Mouse (Mus musculus): ENCODE data around the gene Rcl1. TPM values are rescaled to one million over a fixed set of nuclear protein-coding genes. Genes with fewer than 3 reads are reported as not detected.

Rcl1 gene
- polyA plus RNA-seq, 2 experiments: 31.4 to 52.1 TPM

GRCm38 (mm10) chr19:29105816-29106215 lies 4.6 kb downstream of the Rcl1 start:
- Histone ChIP-seq H3K4me3 (ENCODE audit: insufficient read depth in 1 of 2, low read depth in 2 of 2, low read length in 2 of 2) (no peak overlapping the region), H3K27ac (no peak overlapping the region), H3K9me3 (ENCODE audit: control insufficient read depth, low read length) (no peaks in the 10 kb centered on the region), H3K4me2 (ENCODE audit: low read depth) (no peak overlapping the region), H3K9ac (replicated peaks) (no peak overlapping the region), H3K36me3 (replicated peaks; ENCODE audit: control insufficient read depth, insufficient read depth, low read depth) (no peaks in the 10 kb centered on the region; the same call in 1 of the 2 replicates), H3K27me3 (ENCODE audit: control insufficient read depth, insufficient read depth, low read length) (no peaks in the 10 kb centered on the region), H3K4me1 (replicated peaks; ENCODE audit: control insufficient read depth in 2 of 2, insufficient read depth in 2 of 2, low read length in 1 of 2) (peaks cover 0 to 10% of the 10 kb centered on the region in 2 experiments; a peak in 3 of 4 replicates)
- 82% methylated on average over 4 of the region's 4 CpGs for WGBS (ENCODE audit: insufficient replicate concordance)
- TF ChIP-seq CTCF (IDR thresholded peaks at IDR 0.05; ENCODE audit: low read depth): no peak
- no peak for TF ChIP-seq EP300 (IDR thresholded peaks at IDR 0.05; ENCODE audit: low read depth)
- ATAC-seq (ENCODE audit: insufficient read depth): no peak
- no peak for DNase-seq (ENCODE audit: low read depth in 3 of 3, low spot score in 3 of 3)

GRCm38 (mm10) chr19:29106261-29106660 lies 5.1 kb downstream of the Rcl1 start:
- no peaks in the 10 kb centered on the region for H3K27me3 ChIP-seq (ENCODE audit: control insufficient read depth, insufficient read depth, low read length)
- H3K4me2 ChIP-seq (ENCODE audit: low read depth): no peak overlapping the region
- peaks cover 0 to 10% of the 10 kb centered on the region in 2 experiments; a peak in 3 of 4 replicates for H3K4me1 ChIP-seq (replicated peaks; ENCODE audit: control insufficient read depth in 2 of 2, insufficient read depth in 2 of 2, low read length in 1 of 2)
- no peaks in the 10 kb centered on the region; the same call in 1 of the 2 replicates for H3K36me3 ChIP-seq (replicated peaks; ENCODE audit: control insufficient read depth, insufficient read depth, low read depth)
- no peak overlapping the region for H3K9ac ChIP-seq (replicated peaks)
- no peaks in the 10 kb centered on the region for H3K9me3 ChIP-seq (ENCODE audit: control insufficient read depth, low read length)
- no peak overlapping the region for H3K4me3 ChIP-seq (ENCODE audit: insufficient read depth in 1 of 2, low read depth in 2 of 2, low read length in 2 of 2)
- no peak for DNase-seq (ENCODE audit: low read depth in 3 of 3, low spot score in 3 of 3)
- ATAC-seq (ENCODE audit: insufficient read depth): no peak
- TF ChIP-seq CTCF (IDR thresholded peaks at IDR 0.05; ENCODE audit: low read depth) (no peak), EP300 (IDR thresholded peaks at IDR 0.05; ENCODE audit: low read depth) (no peak)
- 85% methylated on average over 5 of the region's 5 CpGs for WGBS (ENCODE audit: insufficient replicate concordance)
- no peak overlapping the region for H3K27ac ChIP-seq

- no peaks in the 10 kb centered on the region for H3K9me3 ChIP-seq (ENCODE audit: control insufficient read depth, low read length)
- H3K27ac ChIP-seq: no peak overlapping the region
- no peak for DNase-seq (ENCODE audit: low read depth in 3 of 3, low spot score in 3 of 3)
- H3K4me3 ChIP-seq (ENCODE audit: insufficient read depth in 1 of 2, low read depth in 2 of 2, low read length in 2 of 2): no peak overlapping the region
- H3K27me3 ChIP-seq (ENCODE audit: control insufficient read depth, insufficient read depth, low read length): no peaks in the 10 kb centered on the region
- no peak for TF ChIP-seq CTCF (IDR thresholded peaks at IDR 0.05; ENCODE audit: low read depth)
- TF ChIP-seq EP300 (IDR thresholded peaks at IDR 0.05; ENCODE audit: low read depth): no peak
- no peak overlapping the region for H3K9ac ChIP-seq (replicated peaks)
- H3K36me3 ChIP-seq (replicated peaks; ENCODE audit: control insufficient read depth, insufficient read depth, low read depth): peaks cover under 1% of the 10 kb centered on the region
- WGBS (ENCODE audit: insufficient replicate concordance): 84% methylated on average over 8 of the region's 8 CpGs
- no peak for ATAC-seq (ENCODE audit: insufficient read depth)
- no peaks in the 10 kb centered on the region; a peak in 1 of 4 replicates for H3K4me1 ChIP-seq (replicated peaks; ENCODE audit: control insufficient read depth in 2 of 2, insufficient read depth in 2 of 2, low read length in 1 of 2)
- H3K4me2 ChIP-seq (ENCODE audit: low read depth): no peak overlapping the region
These were observed 11.5 kb downstream of the Rcl1 start for GRCm38 (mm10) chr19:29112662-29113061.

GRCm38 (mm10) chr19:29113746-29114649 lies 12.8 kb downstream of the Rcl1 start:
- Histone ChIP-seq H3K36me3 (replicated peaks; ENCODE audit: control insufficient read depth, insufficient read depth, low read depth) (peaks cover 10% of the 10 kb centered on the region), H3K27ac (no peak overlapping the region), H3K4me2 (ENCODE audit: low read depth) (no peak overlapping the region), H3K4me1 (replicated peaks; ENCODE audit: control insufficient read depth in 2 of 2, insufficient read depth in 2 of 2, low read length in 1 of 2) (no peaks in the 10 kb centered on the region; a peak in 1 of 4 replicates), H3K9ac (replicated peaks) (no peak overlapping the region), H3K9me3 (ENCODE audit: control insufficient read depth, low read length) (no peaks in the 10 kb centered on the region), H3K4me3 (ENCODE audit: insufficient read depth in 1 of 2, low read depth in 2 of 2, low read length in 2 of 2) (no peak overlapping the region), H3K27me3 (ENCODE audit: control insufficient read depth, insufficient read depth, low read length) (no peaks in the 10 kb centered on the region)
- ATAC-seq (ENCODE audit: insufficient read depth): no peak
- no peak for TF ChIP-seq EP300 (IDR thresholded peaks at IDR 0.05; ENCODE audit: low read depth)
- TF ChIP-seq CTCF (IDR thresholded peaks at IDR 0.05; ENCODE audit: low read depth): no peak
- no peak for DNase-seq (ENCODE audit: low read depth in 3 of 3, low spot score in 3 of 3)
- 87% methylated on average over 10 of the region's 10 CpGs for WGBS (ENCODE audit: insufficient replicate concordance)

DNA sequence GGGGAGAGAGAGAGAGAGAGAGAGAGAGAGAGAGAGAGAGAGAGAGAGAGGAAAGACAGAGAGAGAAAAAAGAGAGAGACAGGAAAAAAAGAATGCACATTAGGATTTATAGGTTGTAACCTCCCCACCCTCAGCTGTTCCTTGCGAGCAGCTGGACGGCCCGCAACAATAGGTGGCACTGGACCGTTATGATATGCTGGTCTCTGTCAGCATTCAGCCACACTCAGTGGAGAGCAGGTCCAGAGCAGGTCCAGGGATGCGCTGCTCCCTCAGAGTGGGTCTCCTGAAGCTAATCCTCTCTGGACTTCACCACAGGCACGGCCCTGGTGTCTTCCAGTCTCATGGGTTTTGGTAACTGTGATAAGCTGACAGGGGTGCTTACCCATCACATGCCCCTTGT lies 15.6 kb downstream of the Rcl1 start:
- no peak for ATAC-seq (ENCODE audit: insufficient read depth)
- no peak overlapping the region for H3K4me3 ChIP-seq (ENCODE audit: insufficient read depth in 1 of 2, low read depth in 2 of 2, low read length in 2 of 2)
- H3K36me3 ChIP-seq (replicated peaks; ENCODE audit: control insufficient read depth, insufficient read depth, low read depth): peaks cover 10% of the 10 kb centered on the region
- no peak overlapping the region for H3K9ac ChIP-seq (replicated peaks)
- H3K4me2 ChIP-seq (ENCODE audit: low read depth): no peak overlapping the region
- H3K27me3 ChIP-seq (ENCODE audit: control insufficient read depth, insufficient read depth, low read length): no peaks in the 10 kb centered on the region
- H3K9me3 ChIP-seq (ENCODE audit: control insufficient read depth, low read length): no peaks in the 10 kb centered on the region
- TF ChIP-seq EP300 (IDR thresholded peaks at IDR 0.05; ENCODE audit: low read depth) (no peak), CTCF (IDR thresholded peaks at IDR 0.05; ENCODE audit: low read depth) (no peak)
- WGBS (ENCODE audit: insufficient replicate concordance): 83% methylated on average over 6 of the region's 6 CpGs
- no peak for DNase-seq (ENCODE audit: low read depth in 3 of 3, low spot score in 3 of 3)
- no peak overlapping the region for H3K27ac ChIP-seq
- no peaks in the 10 kb centered on the region for H3K4me1 ChIP-seq (replicated peaks; ENCODE audit: control insufficient read depth in 2 of 2, insufficient read depth in 2 of 2, low read length in 1 of 2)

Data from liver, embryonic 14.5 days (tissue).